Mouse (Mus musculus) stomach, postnatal 0 days (tissue): ENCODE measurements around the gene Fitm2.

Experiments
- CTCF ChIP-seq: IDR thresholded peaks from 2 replicates; pipeline ENCODE4 v1.5.1; 2016; ENCODE audit warnings: antibody characterized with exemption, low read depth, mild to moderate bottlenecking, moderate library complexity
- EP300 ChIP-seq: optimal IDR thresholded peaks from 2 replicates; pipeline ENCODE3; 2016; ENCODE audit warnings: antibody characterized with exemption

GRCm38 (mm10) chr2:163453378-163453777 is 19.1 kb downstream of the Fitm2 start:
- TF ChIP-seq CTCF: no peak
- TF ChIP-seq EP300: no peak
